Mouse (Mus musculus) inflammation-experienced regulatory T-cells, adult 6 months (primary cell): ENCODE data around the gene Tuba8. TPM values are rescaled to one million over a fixed set of nuclear protein-coding genes. Genes with fewer than 3 reads are reported as not detected.

ENCODE experiments used
- ATAC-seq: one replicate; pipeline ENCODE4 v1.8.0; 2017
- polyA plus RNA-seq, 3 experiments: library from polyadenylated mRNA; unstranded; fragments of 100-300 nt; shearing (Covaris generic); gene quantifications; one replicate each; pipeline ENCODE4 v1.2.1; 2017

The Tuba8 gene
- polyA plus RNA-seq, 3 experiments from 2014 or later, result 0.21 to 0.40 (median 0.32) TPM

DNA sequence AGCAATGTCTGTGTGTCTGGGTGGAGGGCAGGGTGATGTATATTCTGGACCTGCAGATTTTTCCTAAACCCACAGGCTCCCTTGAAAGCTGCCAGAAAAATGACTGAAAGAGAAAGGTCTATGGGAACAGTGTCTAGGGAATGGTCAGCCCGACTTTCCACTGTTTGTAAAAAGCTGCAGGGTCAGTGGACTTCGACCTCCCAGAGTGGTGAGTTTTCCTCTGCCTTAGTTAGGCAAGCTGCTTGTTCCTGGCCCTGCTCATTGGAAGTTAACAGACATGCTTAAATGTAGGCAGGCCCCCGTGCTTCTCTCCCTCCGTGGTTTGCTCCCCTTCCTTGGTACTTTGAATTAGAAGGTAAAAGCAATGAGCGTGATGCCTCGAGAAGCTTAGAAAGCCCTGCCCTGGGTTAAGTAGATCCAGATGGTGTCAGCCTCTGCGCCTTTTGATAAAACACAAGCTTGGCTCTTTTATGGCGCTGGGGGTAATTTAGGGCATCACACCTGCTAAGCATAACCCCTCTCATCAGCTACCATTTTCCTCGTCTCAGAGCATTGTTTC, 12.6 kb upstream of the Tuba8 start:
- ATAC-seq, result no peak

DNA sequence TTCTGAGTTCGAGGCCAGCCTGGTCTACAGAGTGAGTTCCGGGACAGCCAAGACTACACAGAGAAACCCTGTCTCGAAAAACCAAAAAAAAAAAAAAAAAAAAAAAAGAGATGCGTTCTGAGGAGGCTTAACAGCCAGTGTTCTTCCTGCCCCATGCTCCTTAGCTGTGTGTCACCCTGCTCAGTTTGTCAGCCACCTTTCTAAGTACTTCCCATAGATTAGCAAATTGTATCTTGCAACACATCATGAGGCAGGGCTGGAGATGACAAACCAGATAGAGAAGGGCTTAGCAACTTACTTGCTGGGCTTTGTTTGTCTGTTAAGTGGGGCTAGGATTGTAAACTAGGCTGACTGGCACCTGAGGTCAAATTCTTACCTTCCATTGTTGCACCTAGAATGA, 10.0 kb upstream of the Tuba8 start:
- ATAC-seq, result no peak

DNA sequence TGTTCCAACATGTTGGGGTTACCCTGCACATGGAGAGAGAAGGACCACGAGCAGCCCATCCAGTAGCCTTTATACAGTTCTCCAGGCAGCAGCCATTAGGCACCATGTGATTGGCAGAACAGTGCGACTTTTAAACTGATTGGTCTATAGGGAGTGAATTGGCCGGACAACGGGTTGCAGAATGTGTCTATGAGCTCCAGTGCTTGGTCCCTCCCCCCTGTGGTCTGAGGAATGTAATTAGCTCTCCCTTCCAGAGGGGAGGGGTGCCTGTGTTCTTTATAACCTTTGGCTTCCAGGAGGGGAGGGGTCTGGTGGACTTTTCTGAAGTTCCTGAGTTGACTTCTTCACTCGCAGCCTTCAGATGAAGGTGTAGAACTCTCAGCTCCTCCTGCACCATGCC, 8.5 kb upstream of the Tuba8 start:
- no peak for ATAC-seq

DNA sequence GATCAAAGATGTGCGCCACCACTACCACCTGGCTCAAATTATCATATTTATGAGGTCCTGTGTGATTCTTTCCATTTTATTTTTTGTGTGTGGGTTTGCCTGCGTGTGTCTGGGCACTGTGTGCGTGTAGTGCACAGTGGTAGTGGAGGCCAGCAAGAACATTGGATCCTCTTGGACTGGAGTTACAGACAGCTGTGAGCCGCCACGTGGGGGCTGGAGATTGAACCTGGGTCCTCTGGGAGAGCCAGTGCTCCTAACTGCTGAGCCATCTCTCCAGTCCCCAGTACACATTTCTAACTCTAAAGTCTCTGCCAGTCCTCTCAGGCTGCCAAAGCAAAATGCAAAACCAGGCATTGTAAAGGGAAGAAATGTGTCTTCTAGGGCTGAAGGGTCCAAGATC, 4.0 kb upstream of the Tuba8 start:
- ATAC-seq, result no peak

DNA sequence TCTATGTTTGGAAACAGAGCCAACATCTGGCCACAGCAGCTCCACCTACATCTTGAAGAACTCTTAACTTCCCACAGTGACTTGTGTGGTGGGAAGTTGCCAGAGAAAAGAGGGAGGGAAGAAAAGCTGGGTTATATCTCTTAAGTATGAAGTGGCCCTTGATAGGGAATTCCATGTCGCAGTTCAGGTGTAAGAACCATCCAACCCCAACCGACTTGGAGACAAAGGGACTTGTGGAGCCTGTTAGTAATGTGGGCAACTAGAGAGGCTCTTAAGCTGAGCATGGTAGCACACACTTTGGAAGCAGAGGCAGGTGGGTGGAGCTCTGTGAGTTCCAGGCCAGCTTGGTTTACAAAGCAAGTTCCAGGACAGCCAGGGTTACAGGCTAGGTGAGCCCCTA, 912 bp upstream of the Tuba8 start:
- no peak for ATAC-seq

DNA sequence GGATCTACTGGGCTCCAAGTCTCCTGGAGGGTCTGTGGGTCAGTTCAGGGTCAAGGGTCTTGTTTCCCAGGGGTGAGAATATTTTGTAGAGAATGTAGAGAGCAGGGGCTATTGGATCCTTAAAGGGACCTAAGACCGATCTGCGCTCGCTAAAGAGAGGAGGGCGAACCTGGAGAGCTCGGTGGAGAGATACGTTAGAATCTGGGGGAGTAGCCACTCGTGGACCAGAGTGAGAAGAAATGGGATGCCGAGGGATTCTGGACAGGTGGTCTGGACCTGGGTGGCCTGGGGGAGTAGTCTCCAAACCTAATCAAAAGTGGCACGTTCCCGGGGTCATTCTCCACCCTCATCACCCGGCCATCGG, 412 bp downstream of the Tuba8 start:
- peak; percentile 10 for ATAC-seq

DNA sequence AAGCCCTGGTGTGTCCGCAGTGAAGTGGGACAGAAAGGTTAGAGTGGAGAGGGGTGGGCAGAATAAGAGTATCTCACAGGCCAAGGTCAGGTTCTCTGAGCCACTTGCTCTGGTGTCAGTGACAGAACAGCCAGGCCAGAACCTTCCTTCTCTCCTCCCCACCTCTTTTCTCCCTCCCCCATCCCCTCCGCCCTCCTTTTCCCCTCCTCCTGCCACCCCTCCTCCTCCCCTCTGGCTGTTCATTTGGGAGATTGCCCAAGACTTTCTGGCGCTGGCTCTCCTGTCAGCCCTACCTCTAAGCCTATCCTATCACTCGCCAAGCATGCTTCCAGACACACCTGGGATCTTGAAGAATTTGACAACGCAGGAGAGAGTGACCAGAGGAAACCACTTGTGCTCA, 1.2 kb downstream of the Tuba8 start:
- ATAC-seq, result no peak

DNA sequence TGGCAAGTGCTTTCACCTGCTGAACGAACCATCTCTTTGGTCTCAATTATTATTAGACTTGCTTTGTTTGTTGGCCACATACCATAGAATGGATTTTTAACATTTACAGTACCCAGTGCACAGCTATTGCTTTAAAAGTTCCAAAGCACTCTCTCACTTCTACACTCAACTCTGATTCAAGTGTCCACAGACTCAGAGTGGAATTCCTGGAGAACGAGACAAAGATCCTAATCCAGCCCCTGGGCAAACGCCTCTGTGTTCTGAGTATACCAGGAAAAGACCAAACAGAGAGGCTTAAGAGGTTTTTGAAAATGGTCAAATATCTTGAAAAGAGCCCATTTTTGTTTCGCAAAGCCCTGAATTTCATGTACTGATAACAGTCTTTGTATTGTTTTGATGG, 2.5 kb downstream of the Tuba8 start:
- no peak for ATAC-seq

DNA sequence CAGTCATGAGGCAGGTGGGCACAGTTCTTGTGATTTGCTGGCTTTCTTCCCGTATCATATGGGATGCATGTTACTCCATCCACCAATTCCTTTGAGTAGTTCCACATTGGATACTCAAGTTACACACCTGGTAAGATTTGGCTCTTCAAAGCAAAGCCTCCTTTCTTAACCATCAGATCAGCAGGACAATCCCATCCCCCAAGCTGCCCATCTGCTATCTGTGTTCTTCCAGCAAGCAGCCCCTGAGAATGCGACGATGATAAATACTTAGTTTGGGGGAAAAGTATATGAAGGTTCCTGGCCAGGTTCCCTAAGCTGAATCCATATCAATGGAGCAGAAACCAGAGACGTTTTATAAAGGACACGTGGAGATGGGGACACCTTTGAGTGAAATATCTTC, 3.7 kb downstream of the Tuba8 start:
- no peak for ATAC-seq

DNA sequence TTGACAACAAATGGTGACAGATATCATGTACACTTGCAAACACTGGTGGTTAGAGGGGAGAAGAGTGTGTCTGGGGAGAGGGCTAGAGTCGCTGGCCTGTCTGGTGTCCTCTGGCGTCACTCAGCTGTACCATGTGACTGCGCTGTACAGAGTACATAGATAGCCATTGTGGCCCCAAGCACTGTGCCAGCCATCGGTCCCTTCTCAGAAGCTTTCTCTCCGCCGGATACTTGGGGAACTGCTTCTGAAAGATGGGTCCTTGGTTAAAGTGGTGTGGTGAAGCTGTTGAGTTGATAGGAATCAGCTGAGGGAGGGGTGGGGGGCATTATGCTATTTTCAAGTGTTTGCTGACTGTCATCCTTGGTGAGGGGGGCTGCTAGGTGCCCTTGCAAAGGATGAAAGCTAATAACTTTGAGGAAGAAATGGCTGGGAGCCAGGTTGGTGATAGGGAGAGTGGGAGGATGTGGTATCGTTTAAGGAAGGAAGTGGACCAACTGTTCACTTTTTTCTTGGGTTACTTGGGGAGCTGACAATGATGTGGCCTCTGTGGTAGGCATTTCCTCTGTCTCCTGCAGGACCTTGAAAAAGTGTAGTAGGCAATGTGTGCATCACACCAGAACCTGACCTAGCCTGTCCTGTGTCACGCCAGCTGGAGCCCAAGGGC, 4.3 kb downstream of the Tuba8 start:
- peak; percentile 42 for ATAC-seq

DNA sequence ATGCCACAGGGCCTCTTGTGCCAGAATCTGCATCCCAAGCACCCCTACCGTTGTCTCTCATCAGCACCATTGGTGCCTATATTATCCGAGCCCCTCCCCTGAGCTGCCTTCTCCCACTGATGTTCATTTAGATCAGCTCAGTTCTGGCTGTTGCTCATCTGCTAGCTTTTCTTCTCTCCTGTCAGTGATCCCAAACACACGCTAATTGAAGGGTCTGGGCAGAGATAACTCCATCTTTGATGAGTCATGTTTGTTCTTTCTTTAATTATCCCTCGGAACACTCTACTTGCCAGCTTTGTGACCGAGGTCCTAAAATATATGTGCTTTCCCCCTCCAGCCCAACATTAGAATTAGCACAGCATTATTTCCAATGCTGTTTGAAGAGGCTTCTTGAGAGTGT, 4.8 kb downstream of the Tuba8 start:
- no peak for ATAC-seq

DNA sequence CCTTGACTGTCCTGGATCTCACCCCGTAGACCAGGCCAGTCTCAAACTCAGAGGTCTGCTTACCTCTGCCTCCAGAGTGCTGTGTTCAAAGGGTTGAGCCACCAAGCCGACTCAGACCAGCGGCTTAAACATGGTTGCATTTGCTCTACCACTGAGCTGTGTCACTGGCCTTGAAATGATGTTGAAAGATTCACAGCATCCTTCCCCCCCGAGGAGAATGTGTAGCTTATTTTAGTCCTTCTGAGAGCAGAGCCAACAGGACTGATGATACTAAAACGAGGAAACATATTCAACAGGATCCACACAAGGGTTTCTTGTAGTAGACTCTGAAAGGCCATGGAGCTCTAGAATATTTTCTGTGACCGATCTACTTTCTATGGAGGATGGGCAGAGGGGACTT, 5.4 kb downstream of the Tuba8 start:
- no peak for ATAC-seq

DNA sequence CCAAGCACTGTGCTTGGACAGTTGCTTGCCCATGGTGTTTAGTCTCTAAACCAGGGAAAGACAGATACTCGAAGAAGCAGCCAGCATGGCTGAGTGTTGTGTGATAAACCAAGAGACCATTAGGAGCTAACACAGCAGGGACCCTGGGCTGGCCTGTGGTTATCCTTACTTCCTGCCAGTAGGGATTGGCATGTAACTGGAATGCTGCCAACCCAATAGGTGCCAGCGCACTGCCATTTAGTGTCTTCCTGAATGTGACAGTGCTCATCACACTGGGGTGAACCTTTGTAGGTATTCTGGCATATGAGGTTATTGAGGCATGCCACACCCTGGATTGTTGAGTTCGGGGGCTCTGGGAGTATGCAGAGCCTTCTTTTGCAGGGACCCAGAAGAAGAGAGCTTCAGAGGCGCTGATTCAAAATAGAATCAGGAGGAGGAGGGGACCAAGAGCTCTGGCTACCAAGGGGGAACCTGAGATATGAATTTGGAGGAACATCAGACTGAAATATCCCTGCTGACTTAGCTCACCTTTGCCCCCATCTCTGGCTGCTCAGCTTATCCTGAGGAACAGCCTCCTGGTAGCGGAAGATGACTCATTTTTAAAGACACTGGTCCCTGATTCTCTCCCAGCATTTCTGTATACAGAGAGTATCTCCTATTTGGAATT, 6.2 kb downstream of the Tuba8 start:
- no peak for ATAC-seq

DNA sequence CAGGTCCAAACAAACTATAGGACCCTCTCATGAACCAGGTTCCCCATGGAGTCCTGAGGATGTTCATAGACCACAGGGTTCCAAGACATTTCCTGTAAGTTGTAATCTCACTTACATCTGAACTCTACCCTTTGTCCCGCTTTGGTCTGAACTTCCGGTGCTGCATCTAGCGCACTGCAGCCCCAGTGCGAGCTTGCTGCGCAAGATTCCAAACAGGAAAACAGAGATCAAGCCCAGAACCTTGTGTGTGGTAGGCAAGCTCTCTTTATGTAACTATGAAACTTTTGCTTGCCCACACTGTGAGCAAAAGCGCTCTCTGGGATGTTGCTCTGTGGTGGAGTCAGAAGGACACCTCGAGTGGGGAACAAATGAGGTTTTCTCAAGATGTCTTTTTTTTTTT, 7.5 kb downstream of the Tuba8 start:
- peak; percentile 87 for ATAC-seq

DNA sequence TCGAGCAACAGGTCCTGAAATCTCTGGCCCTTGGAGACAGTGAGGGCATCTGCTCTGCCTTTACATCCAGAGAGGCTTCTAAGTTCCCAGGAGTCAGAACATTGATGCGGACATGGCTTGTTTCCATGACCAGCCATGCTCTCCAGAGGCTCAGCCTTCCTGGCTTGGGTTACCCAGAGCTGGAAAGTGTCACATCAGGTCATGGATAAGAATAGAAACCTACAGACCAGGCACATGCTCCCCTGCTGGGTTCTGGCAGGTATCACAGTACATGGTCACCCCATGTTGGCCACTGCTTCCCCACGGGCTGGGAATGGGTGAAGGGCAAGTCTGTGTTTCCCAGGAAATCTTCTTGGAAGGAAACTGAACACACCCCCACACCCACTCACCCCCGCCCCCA, 8.9 kb downstream of the Tuba8 start:
- ATAC-seq, result no peak

DNA sequence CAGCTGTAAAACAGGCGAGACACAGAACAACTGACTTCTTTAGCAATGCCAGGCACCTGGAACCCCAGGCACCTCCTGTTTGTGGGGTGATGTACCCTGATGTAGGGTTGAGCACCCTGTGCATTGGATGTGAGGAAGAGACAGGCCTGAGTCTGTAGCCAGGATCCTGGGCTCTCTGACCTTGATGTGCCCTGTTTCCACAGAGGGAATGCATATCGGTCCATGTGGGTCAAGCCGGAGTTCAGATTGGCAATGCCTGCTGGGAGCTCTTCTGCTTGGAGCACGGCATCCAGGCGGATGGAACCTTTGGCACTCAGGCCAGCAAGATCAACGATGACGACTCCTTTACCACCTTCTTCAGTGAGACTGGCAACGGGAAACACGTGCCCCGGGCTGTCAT, 9.7 kb downstream of the Tuba8 start:
- no peak for ATAC-seq

DNA sequence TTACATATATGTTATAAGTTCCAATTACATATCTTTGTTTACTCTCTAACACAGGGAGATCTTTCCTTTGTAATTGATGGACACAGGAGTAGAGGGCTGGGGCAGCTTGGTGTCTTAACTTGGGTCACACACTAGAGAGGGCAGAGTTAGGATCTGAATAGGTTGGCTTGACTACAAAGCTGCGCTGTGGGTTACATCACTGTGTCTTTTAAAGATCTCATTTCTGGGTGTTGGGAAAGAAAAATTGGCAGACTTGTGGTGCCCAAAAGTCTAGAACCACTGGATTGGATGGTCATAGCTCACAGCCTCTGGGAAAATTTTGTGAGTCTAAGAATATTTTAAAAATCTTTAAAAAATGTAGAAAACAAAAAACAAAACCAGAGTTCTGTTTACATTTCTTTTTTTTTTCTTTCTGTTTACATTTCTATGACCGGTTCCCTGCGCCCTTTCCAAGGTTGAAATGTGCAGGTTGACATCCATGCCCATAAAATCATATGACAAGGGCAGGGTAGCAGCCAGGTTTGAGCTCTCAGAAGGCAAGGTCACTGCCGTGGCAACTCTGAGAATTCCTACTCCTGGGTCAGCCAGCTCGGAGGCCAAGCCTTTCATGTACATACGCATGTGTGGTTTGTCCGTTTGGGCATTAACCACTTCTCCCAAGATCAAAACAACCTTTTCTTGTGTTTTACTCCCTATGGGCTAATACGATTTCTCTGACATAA, 11.5 kb downstream of the Tuba8 start:
- no peak for ATAC-seq

DNA sequence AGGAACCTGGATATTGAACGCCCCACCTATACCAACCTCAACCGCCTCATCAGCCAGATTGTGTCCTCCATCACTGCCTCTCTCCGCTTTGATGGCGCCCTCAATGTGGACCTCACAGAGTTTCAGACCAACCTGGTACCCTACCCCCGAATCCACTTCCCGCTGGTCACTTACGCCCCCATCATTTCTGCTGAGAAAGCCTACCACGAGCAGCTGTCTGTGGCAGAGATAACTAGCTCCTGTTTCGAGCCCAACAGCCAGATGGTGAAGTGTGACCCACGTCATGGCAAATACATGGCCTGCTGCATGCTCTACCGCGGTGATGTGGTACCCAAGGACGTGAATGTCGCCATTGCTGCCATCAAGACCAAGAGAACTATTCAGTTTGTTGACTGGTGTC, 12.5 kb downstream of the Tuba8 start:
- no peak for ATAC-seq

DNA sequence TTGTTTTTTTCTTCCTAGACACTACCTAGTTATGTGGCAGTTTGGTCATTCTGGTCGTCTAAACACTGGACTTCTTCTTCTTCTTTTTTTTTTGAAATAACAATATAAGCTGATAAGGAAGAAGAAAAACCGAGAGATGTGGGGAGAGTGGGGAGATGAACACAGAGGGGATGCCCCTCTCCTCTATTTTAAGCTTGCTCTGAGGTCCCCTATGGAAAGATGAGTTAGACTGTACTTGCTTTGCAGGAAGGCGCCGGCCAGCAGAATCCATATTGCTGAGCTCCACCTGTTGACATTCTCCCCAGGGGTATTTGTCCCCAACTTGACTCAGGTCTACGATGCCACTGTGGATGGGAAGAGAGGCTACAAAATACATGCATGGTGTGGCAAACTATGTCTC, 13.6 kb downstream of the Tuba8 start:
- ATAC-seq, result no peak

DNA sequence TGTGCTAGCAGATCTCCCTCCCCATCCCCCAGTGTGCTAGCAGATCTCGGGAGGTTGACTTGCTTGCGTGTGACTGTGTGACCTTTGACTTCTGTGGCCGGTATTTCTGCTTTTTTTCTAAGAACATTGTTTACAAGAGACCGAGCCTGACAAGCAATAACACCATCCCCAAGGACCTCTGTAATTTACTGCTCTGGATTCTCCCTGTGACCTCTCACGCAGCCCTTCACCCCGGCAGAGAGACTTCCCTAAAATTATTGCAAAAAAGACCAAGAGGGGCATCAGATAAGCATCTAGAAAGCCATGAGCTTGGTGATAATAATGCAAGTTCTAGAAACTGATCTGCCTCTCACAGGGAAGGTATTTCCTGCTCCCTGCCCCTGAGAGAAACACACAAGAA, 14.5 kb downstream of the Tuba8 start:
- no peak for ATAC-seq

DNA sequence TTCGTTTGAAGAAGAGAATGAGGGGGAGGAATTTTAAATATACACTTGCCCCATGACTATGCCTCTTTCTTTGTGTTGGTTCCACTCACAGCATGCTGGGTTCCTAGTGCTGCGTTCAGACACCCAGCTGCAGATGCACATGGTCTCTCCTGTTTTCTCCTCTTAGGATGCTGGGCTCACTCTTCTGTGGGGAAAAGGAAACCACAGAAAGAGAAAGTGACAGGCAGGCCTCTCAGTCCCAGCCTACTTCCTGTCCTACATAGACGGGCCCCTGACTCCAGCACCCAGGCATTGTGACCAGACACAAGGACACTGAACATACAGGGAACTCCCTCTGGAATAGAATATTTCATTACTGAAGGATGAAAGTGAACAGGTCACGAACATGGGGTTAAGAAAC, 15.5 kb downstream of the Tuba8 start:
- ATAC-seq, result peak; percentile 76

DNA sequence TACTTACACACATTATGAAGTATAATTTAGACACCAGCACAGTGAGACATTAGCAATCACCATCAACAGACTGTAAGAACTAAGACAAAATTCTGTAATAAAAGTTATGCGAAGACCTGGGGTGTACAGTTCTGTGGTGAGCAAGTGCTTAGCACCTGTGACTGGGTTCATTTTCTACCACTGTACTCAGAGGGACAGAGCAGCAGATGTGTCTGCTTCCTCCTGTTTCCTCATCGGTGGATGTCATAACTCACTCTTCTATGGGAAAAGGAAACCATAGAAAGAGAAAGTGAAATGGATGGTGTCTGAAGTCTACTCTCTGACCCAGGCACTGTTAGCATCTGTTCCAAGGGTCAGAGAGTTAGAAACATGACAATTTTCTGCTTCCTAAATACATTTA, 16.2 kb downstream of the Tuba8 start:
- ATAC-seq, result peak; percentile 21

DNA sequence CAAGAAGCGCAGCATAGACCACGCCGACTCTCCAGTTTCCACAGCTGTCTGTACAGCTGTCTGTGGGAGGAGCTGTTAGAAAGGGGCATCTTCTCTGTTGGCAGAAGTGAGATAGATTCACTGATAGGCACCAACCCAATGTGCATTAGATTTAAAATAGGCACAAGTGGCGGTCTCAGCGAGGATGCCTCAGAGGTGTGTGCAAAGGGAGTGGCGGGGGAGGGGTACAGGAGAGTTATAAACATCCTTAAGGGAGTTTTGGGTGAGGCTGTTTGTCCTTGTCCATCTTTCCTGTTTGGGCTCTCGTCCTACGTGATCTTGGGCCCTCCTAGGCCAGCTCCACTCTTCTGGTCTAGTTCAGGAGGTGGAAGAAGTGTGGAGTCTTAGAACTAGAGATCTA, 17.9 kb downstream of the Tuba8 start:
- ATAC-seq, result no peak

DNA sequence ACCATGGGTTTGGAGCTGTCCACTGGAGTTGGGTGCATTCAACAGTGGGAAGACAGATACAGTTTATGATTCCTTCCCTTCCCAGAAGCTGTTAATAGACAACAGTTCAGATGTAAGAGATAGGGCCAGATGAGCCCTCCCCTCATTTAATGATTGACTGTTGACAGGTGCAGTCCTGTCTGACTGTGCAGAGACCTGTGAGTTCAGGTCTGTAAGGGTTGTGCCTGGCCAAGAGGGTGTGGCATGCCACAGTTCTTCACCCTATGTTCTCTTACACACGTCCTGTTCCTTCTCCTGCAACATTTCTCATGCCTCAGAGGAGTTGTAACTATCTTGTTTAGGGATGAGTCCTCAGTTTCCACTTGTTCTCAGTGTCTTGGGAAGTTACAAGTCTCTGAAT, 22.2 kb downstream of the Tuba8 start:
- no peak for ATAC-seq
